Mouse (Mus musculus) bone marrow, adult 2 months (tissue): ENCODE results near the gene Ttc7b. TPM values are rescaled to one million over a fixed set of nuclear protein-coding genes. Genes with fewer than 3 reads are reported as not detected.
A peak's percentile ranks its signal among the peaks of the same experiment; 100 is the strongest.

Source experiments
- H3K27ac ChIP-seq: fragments of 200-500 bp; 2 replicates; pipeline ENCODE4 v1.5.1; 2012; ENCODE audit warnings: low read depth, mild to moderate bottlenecking, control low read depth, inconsistent platforms, low read length; ENCODE audit not compliant: control insufficient read depth, poor library complexity, insufficient read depth
- H3K4me1 ChIP-seq: fragments of 200-500 bp; 2 replicates; pipeline ENCODE4 v1.6.1; 2011; ENCODE audit warnings: low read length; ENCODE audit not compliant: control insufficient read depth, insufficient read depth
- H3K4me3 ChIP-seq: fragments of 200-500 bp; replicated peaks from 2 replicates; pipeline ENCODE3; 2011; ENCODE audit warnings: mild to moderate bottlenecking, low read depth, low read length, control low read depth; ENCODE audit not compliant: control insufficient read depth
- CTCF ChIP-seq: fragments of 200-500 bp; IDR thresholded peaks from 2 replicates; pipeline ENCODE4 v1.5.1; 2011; ENCODE audit warnings: low read length, control low read depth; ENCODE audit not compliant: control insufficient read depth, insufficient read depth
- POLR2A ChIP-seq: fragments of 200-500 bp; IDR thresholded peaks from 2 replicates; pipeline ENCODE4 v1.6.1; 2011; ENCODE audit warnings: low read depth, mild to moderate bottlenecking, control low read depth, low read length, borderline replicate concordance; ENCODE audit not compliant: control insufficient read depth
- WGBS: fragments of 180-500 bp; shearing (Covaris S2); methylation state at CpG from one replicate; pipeline ENCODE4 v1.1.7; 2018; 5-methylcytosine and 5-hydroxymethylcytosine counted together
- polyA plus RNA-seq: library from polyadenylated mRNA; stranded (reverse); fragments of >200 nt; gene quantifications from 2 replicates; pipeline ENCODE4 v1.2.4, GENCODE M21; 2011; ENCODE audit warnings: low replicate concordance; ENCODE audit not compliant: missing spikeins, insufficient read depth, insufficient read length

Gene Ttc7b
- polyA plus RNA-seq, 1 experiment, result 26.5 TPM

DNA sequence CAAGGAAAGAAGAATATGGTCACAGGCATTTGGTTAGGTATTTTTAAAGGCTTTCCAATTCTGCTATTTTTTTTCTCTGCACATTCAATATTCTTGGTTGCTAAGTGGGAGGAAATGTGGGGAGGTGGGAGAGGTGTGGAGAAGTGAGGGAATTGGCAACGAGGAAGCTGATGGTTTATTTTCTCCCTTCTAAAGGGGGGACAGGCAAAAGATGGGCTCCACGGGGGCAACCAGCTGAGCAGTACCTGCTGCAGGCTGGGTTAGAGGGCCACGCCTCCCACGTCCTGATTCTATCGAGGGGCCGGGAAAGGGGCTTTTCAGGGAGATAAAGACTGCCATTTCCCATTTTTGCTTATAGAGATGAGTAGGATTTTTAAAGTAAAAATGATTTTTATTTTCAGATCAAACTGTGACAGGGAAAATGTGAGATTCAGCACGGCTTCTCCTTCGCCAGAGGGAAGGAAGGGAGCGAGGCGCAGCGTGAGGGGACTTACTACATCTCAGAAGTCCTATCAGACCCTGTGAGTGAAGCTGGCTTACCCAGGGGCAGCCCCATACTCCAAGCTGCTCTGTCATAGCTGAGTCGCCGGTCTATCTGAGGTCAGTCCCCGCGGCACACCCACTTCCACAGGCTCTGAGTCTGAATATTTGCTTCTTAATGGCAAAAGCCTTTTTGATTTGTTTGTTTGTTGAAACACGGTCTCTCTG, 167.4 kb downstream of the Ttc7b start:
- peak overlapping the region; percentile 92; the same call in 1 of the 2 replicates for H3K27ac ChIP-seq
- no peaks in the 10 kb centered on the region; the same call in 1 of the 2 replicates for H3K4me1 ChIP-seq
- no peak for TF ChIP-seq POLR2A
- no peak for TF ChIP-seq CTCF
- H3K4me3 ChIP-seq, result no peak overlapping the region
- 79% methylated on average over 16 of the region's 16 CpGs for WGBS

DNA sequence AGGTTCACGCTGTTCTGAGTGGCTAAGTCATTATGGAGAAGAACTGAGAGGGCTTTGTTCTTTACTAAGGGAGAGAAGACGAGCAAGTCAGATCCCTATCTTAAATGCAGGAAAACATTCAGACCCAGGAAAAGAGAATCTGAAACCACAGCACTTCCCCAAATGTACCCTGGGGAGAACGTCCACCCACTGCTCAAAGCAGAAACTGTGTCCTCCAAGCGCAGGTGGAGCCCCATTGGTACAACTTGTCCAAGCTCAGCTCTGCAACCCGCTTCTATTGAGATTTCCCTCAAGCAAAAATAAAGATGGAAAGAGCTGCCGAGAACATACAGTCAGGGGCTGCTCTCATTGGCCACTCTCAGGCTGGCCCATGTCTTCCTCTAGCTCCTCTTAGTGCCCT, 168.5 kb downstream of the Ttc7b start:
- no peak for TF ChIP-seq CTCF
- no peak for TF ChIP-seq POLR2A
- H3K27ac ChIP-seq, result peak overlapping the region; percentile 92
- 34% methylated on average over 6 of the region's 6 CpGs for WGBS

DNA sequence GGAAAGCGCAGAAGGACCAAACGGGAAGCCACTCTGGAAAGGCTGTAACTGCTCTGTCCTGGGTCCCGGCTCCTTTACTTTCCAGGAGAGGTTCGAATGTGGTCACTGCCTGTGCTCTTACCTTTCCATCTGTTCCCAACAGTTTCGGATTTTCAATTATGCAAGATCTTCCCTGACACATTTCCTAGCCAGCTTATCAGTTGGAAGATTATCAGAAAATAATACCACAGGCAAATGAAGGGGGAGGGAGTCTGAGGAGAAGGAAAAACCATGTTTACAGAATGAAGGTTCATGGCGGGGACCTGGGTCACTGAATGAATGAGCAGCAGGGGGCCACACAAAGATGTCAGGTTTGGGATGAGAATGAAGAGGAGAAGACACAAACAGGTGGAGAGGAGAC, 177.1 kb downstream of the Ttc7b start:
- TF ChIP-seq CTCF (no peak), POLR2A (no peak)
- Histone ChIP-seq H3K4me1 (no peaks in the 10 kb centered on the region), H3K27ac (no peak overlapping the region), H3K4me3 (no peak overlapping the region)
- 83% methylated on average over 6 of the region's 6 CpGs for WGBS

More for the DNA sequence above, 168.5 kb downstream of the Ttc7b start:
- Histone ChIP-seq H3K4me3 (no peak overlapping the region), H3K4me1 (no peaks in the 10 kb centered on the region; the same call in 1 of the 2 replicates)

DNA sequence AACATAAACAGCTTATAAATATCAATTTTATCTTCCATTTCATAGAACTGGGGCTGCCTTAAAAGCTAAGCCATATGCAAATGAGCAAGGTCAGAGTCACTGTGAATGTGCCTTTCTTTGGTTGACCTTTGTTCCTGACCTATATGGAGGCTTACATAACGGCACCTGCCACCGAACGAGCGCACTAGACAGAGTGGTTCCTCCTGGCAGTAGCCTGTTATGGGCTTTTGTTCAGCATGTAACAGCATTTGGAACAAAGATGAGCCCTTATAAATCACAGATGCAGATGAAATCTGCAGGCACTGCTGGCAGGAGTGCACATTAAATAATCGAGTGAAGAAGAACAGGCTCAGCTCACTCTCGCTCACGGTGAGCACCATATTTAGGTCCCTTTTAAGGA, 179.0 kb downstream of the Ttc7b start:
- Histone ChIP-seq H3K27ac (no peak overlapping the region), H3K4me1 (no peaks in the 10 kb centered on the region), H3K4me3 (no peak overlapping the region)
- 87% methylated on average over 7 of the region's 7 CpGs for WGBS
- no peak for TF ChIP-seq CTCF

DNA sequence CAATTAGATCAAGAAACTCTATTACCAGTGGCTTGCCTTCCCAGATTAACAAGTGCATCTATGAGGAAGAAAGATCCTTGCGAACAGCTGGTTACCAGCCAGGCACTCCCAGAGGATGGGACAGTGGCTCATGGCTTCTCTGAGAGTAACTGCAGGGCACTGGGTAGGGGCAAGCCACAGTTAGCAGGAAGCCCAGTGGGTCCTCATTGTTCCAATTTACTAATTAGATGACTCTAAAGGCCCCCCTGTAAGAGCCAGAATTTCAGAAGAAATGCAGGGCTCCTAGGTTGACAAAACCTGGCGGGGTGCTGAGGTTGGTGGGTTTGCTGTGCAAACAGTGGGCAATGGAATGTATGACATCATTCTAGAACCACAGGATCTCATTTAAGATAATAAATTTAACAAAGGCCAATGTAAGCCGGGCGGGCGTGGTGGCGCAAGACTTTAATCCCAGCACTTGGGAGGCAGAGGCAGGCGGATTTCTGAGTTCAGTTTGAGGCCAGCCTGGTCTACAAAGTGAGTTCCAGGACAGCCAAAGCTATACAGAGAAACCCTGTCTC, 179.6 kb downstream of the Ttc7b start:
- TF ChIP-seq CTCF, result no peak
- TF ChIP-seq POLR2A, result no peak
- H3K4me3 ChIP-seq, result no peak overlapping the region
- no peak overlapping the region for H3K27ac ChIP-seq
- H3K4me1 ChIP-seq, result no peaks in the 10 kb centered on the region
- 85% methylated on average over 7 of the region's 7 CpGs for WGBS

DNA sequence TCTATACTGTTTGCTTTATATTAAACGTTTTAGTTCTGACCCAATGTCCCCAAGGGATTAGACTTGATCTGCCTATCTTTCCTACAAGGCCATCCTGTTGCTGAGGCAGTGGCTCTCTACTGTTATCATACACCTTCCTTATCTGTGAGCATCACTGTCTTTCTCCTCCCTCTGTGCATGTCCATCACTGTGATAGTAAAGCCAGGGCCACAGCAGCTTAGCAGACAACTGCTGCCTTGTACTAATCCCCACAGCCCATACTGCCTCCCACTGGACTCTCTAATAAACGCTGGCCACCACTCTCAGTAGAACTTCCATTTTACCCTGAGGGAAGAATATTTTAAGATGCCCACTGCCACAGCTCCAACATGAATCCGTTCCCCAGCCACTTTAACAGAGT, 182.6 kb downstream of the Ttc7b start:
- Histone ChIP-seq H3K27ac (no peak overlapping the region), H3K4me1 (no peaks in the 10 kb centered on the region), H3K4me3 (no peak overlapping the region)
- peak; percentile 36; the same call in 1 of the 2 replicates for TF ChIP-seq CTCF
- TF ChIP-seq POLR2A, result no peak
- WGBS, result 64% methylated on average over 3 of the region's 3 CpGs

DNA sequence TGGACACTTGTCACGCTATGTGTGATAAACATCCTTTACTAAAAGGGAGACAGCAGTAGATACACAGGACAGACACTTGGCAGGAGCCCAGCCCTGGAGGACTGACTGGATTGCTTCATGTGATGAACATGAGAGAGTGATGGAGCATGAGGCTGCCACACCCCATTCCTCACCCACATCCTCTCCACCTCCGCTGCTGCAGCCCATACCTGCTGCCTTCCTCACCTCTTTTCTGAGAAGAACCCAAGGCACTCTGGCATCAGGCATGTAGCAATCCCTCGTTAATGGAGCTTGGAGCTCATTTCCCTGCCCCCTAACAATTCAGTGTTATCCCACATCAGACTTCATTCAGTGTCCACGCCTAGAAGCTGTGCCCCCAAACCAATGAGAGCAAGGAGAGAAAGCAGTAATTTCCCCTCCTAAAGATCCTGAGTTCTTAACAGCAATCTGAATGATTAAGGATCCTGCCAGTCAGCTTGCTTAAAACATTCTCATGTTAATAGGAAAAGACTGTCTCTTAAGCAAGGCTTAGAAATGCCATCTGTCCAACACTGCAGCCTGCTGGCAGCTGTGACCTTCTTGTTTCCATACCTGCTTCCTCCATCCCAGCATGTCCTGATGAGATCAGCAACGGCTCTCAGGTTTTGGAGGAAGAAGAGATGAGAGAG, 183.1 kb downstream of the Ttc7b start:
- WGBS, result 80% methylated on average over 5 of the region's 5 CpGs
- no peaks in the 10 kb centered on the region for H3K4me1 ChIP-seq

DNA sequence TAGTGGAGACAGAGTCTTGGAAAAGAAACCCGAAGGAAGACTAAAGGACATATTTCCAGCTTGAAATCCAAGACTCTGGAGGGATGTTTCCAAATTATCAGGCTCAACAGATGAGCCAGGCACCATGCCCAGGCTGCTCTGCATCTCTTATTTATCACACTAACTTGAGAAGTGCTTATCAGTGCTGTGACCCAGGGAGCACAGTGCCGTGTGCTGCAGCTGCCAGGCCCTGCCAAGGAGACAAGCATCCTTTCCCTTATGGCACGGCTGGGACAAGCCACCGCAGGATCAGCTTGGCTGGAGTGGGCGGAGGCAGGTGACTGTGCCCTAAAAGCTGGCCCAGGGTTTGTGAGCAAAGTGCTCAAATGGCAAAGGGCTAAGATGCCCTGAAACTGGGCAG, 184.4 kb downstream of the Ttc7b start:
- Histone ChIP-seq H3K4me1 (no peaks in the 10 kb centered on the region), H3K4me3 (no peak overlapping the region), H3K27ac (no peak overlapping the region)
- TF ChIP-seq POLR2A, result no peak
- no peak for TF ChIP-seq CTCF
- 69% methylated on average over 5 of the region's 5 CpGs for WGBS

More for the DNA sequence above, 183.1 kb downstream of the Ttc7b start:
- Histone ChIP-seq H3K27ac (no peak overlapping the region), H3K4me3 (no peak overlapping the region)
- TF ChIP-seq POLR2A, result no peak
- no peak for TF ChIP-seq CTCF

DNA sequence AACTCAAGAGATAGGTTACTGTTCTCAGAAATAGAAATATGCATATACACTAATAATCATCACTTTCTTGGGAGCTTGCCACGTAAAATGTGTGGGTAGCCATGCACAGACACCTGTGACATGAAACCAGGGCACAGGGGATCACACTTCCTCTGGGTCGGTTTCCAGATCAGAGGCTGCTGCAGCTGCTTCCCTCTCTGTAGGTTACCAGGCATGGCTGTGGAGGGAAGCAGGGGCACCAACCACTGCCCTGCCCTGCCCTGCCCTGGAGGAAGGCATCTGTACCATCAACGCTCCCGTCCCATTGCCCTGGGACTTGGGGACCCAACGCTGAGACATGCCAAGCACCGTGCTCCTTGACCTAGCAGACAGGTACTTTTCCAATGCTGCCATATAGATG, 188.8 kb downstream of the Ttc7b start:
- WGBS, result 70% methylated on average over 6 of the region's 6 CpGs
- no peak overlapping the region for H3K4me3 ChIP-seq
- H3K27ac ChIP-seq, result no peak overlapping the region
- no peaks in the 10 kb centered on the region; the same call in 1 of the 2 replicates for H3K4me1 ChIP-seq
- TF ChIP-seq CTCF (no peak), POLR2A (no peak)
